In the genomic region with DNA sequence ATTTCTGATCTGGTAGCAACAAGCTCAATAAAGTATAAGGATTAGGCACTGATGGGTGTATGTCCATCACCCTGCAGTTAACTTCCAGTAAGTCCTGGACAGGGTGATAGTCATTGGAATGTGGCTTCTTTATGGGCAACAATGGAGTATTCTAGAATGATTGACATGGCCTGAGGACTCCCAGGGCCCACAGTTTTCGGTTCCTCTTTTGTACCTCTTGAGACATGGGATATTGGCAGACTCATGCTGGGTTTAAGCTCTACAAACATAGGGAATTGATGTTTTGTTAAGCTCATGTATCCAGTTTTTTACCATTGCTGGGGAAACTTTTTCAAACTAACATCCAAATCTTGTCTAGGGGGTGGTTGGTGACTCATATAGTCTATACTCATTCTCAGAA, we compare ENCODE assay signal across 32 mouse cellular contexts. TPM values are rescaled to one million over a fixed set of nuclear protein-coding genes. Genes with fewer than 3 reads are reported as not detected.
DNase-seq lines count a peak whose midpoint lies in the region; ATAC-seq and TF ChIP-seq lines count a peak whose summit lies in the region.
"Had no signal": no experiment of that assay in that cellular context is flagged by ENCODE, and none has a peak within 500 bp of the region (broad histone marks: within the 10 kb centered on the region; RNA-seq: fewer than 3 reads in every experiment).

No protein-coding gene starts in this region.

- H3K79me2 ChIP-seq in CH12.LX (replicated peaks; ENCODE audit: control insufficient read depth, extremely low read depth, insufficient read depth, poor library complexity, severe bottlenecking): no peaks in the 10 kb centered on the region

- 0 out of 2 replicates have a peak, but pooled peaks have one; percentile 29 for ATAC-seq in common myeloid progenitor, adult 5-6 weeks (replicated peaks; ENCODE audit: low read depth, poor library complexity, severe bottlenecking)
- peak; percentile 44; the same call in 1 of the 2 replicates for ATAC-seq in megakaryocyte progenitor cell, adult 5-6 weeks (replicated peaks; ENCODE audit: poor library complexity)
- ATAC-seq: activated CD4-positive, CD25-positive, alpha-beta regulatory T cell, adult 4 months; forebrain, embryonic 14.5 days; forebrain, postnatal 0 days; hindbrain, postnatal 0 days; inflammation-experienced regulatory T-cells, adult 6 months had no signal

- intact Hi-C loops in left cerebral cortex, postnatal 36 days (cut with DNase I): no loop called here

- H3K4me2 ChIP-seq in CH12.LX (ENCODE audit: insufficient read depth, low read depth, poor library complexity, severe bottlenecking): no peak overlapping the region
- H3K4me2 ChIP-seq: embryonic facial prominence, embryonic 12.5 days; embryonic facial prominence, embryonic 15.5 days; heart, embryonic 13.5 days; hindbrain, embryonic 14.5 days had no signal

- no peaks in the 10 kb centered on the region for H3K36me3 ChIP-seq in CH12.LX (replicated peaks in 1 of 2; ENCODE audit: control insufficient read depth in 1 of 2, insufficient read depth in 1 of 2, low read length in 1 of 2)
- H3K36me3 ChIP-seq: embryonic facial prominence, embryonic 12.5 days; embryonic facial prominence, embryonic 15.5 days; G1E; heart, embryonic 10.5 days; heart, embryonic 13.5 days had no signal

- TF ChIP-seq CTCF in CH12.LX (conservative IDR thresholded peaks at IDR 0.05 in 1 of 2, IDR thresholded peaks at IDR 0.05 in 1 of 2; ENCODE audit: low read depth in 2 of 2, low read length in 2 of 2): no peak

- no peak overlapping the region for H3K27ac ChIP-seq in CH12.LX (ENCODE audit: insufficient read depth, low read depth)
- H3K27ac ChIP-seq: embryonic facial prominence, embryonic 12.5 days; embryonic facial prominence, embryonic 15.5 days; heart, adult 2 months; heart, embryonic 10.5 days; heart, embryonic 13.5 days; hindbrain, embryonic 14.5 days; hindbrain, postnatal 0 days had no signal

- TF ChIP-seq POLR2A in CH12.LX (IDR thresholded peaks at IDR 0.05; ENCODE audit: low read depth, low read length): no peak

- peaks cover 24% of the 10 kb centered on the region for H3K9me3 ChIP-seq in CH12.LX (replicated peaks; ENCODE audit: low read length)
- H3K9me3 ChIP-seq: embryonic facial prominence, embryonic 15.5 days had no signal

- no peak for TF ChIP-seq RAD21 in CH12.LX (IDR thresholded peaks at IDR 0.05; ENCODE audit: low read depth, low read length)

- DNase-seq in A20 (ENCODE audit: low read depth, low spot score): peak; percentile 10
- DNase-seq in CH12.LX (ENCODE audit: extremely low read depth): no peak
- DNase-seq in thymus, postnatal 36 days: no peak
- DNase-seq in left cerebral cortex, postnatal 36 days (ENCODE audit: low spot score in 2 of 2): no peak
- DNase-seq in kidney, postnatal 14 days: no peak
- DNase-seq: adrenal gland, adult 8-10 months; adrenal gland, postnatal 25 days; cerebellum, adult 18-20 months; cerebellum, adult 9-10 months; cerebellum, postnatal 14 days; forebrain, postnatal 0 days; gastrocnemius, postnatal 25 days; heart, adult 2 months; heart, postnatal 14 days; heart, postnatal 4 days had no signal

- peaks cover 0 to 13% of the 10 kb centered on the region in 2 experiments; a peak in 2 of 4 replicates for H3K4me1 ChIP-seq in CH12.LX (ENCODE audit: control insufficient read depth in 1 of 2, insufficient read depth in 2 of 2)
- H3K4me1 ChIP-seq: embryonic facial prominence, embryonic 12.5 days; embryonic facial prominence, embryonic 15.5 days; heart, embryonic 10.5 days; heart, embryonic 13.5 days had no signal

- in situ Hi-C loops in CH12.LX (cut with MboI; ENCODE audit: low pct_ligation_motif_present, low pct_unique_long_range_greater_than_20kb, low sequenced_read_pairs): no loop called here

- H3K4me3 ChIP-seq in CH12.LX (replicated peaks in 1 of 3; ENCODE audit: low read depth in 2 of 3, low read length in 2 of 3, poor library complexity in 1 of 3): no peak overlapping the region
- H3K4me3 ChIP-seq: embryonic facial prominence, embryonic 12.5 days; embryonic facial prominence, embryonic 15.5 days; heart, adult 2 months; heart, embryonic 10.5 days; heart, embryonic 13.5 days had no signal

- no peaks in the 10 kb centered on the region for H3K27me3 ChIP-seq in CH12.LX (replicated peaks)
- H3K27me3 ChIP-seq: embryonic facial prominence, embryonic 12.5 days; embryonic facial prominence, embryonic 15.5 days; heart, embryonic 13.5 days had no signal

- no peak overlapping the region for H3K9ac ChIP-seq in CH12.LX (ENCODE audit: insufficient read depth, low read depth)
- H3K9ac ChIP-seq: embryonic facial prominence, embryonic 12.5 days; embryonic facial prominence, embryonic 15.5 days; forebrain, postnatal 0 days; heart, embryonic 13.5 days; hindbrain, embryonic 14.5 days had no signal

- dilution Hi-C loops in CH12.LX (cut with MboI; ENCODE audit: extremely low pct_ligation_motif_present, extremely low pct_unique_long_range_greater_than_20kb, low sequenced_read_pairs): no loop called here

- peak; percentile 42; the same call in 1 of the 2 replicates for TF ChIP-seq EP300 in CH12.LX (IDR thresholded peaks at IDR 0.05; ENCODE audit: low read length)

TF ChIP-seq in CH12.LX, 34 proteins besides CTCF, POLR2A, EP300 and RAD21:
- TF ChIP-seq KAT2A (IDR thresholded peaks at IDR 0.05; ENCODE audit: insufficient replicate concordance, low read length): no peak
- TF ChIP-seq IRF4 (IDR thresholded peaks at IDR 0.05; ENCODE audit: low read depth, low read length): peak; percentile 38; the same call in 1 of the 2 replicates

RNA-seq across cellular contexts. Expression of a gene that starts 3.9 kb away (rescaled TPM):
- total RNA-seq in CH12.LX (2012; rRNA removed) (0.34 TPM in 1 of 2 replicates, not detected in the other), CH12.LX (2014; rRNA removed) (0.16 and 0.28 TPM in 2 replicates)
- 0.45 and 0.60 TPM in 2 replicates for polyA plus RNA-seq in CH12.LX (2012; ENCODE audit: insufficient read length, low read depth)
- not detected in 2 replicates for total RNA-seq in common myeloid progenitor, adult 5-6 weeks (2017)
- total RNA-seq in megakaryocyte progenitor cell, adult 5-6 weeks (2015): not detected in 2 replicates
- not detected in 2 replicates for total RNA-seq in megakaryocyte progenitor cell, adult 5-6 weeks (2017)
- not detected for total RNA-seq in left cerebral cortex, postnatal 36 days (2021)
- total RNA-seq: adrenal gland, adult 8-10 months; adrenal gland, postnatal 25 days; forebrain, postnatal 0 days; gastrocnemius, adult 8-10 months; gastrocnemius, postnatal 25 days; heart, adult 2 months; heart, postnatal 14 days; heart, postnatal 4 days; hindbrain, postnatal 0 days had no signal
- polyA plus RNA-seq: activated CD4-positive, CD25-positive, alpha-beta regulatory T cell, adult 4 months; embryonic facial prominence, embryonic 12.5 days; embryonic facial prominence, embryonic 15.5 days; forebrain, embryonic 11.5 days; forebrain, embryonic 14.5 days; frontal cortex, adult 2 months; G1E; heart, adult 2 months; heart, embryonic 10.5 days; heart, embryonic 13.5 days; heart, embryonic 16.5 days; hindbrain, embryonic 11.5 days; inflammation-experienced regulatory T-cells, adult 6 months had no signal

RNA-seq across cellular contexts. Expression of a gene that starts 41.4 kb away (rescaled TPM):
- 0.08 TPM in 2 replicates for total RNA-seq in CH12.LX (2012; rRNA removed)
- 0.09 and 0.40 TPM in 2 replicates for total RNA-seq in CH12.LX (2014; rRNA removed)
- 0.44 and 0.53 TPM in 2 replicates for polyA plus RNA-seq in CH12.LX (2012; ENCODE audit: insufficient read length, low read depth)
- total RNA-seq in common myeloid progenitor, adult 5-6 weeks (2017): not detected in 2 replicates
- total RNA-seq in megakaryocyte progenitor cell, adult 5-6 weeks (2015): not detected in 2 replicates
- total RNA-seq in megakaryocyte progenitor cell, adult 5-6 weeks (2017): not detected in 2 replicates
- total RNA-seq in left cerebral cortex, postnatal 36 days (2021): not detected
- total RNA-seq: adrenal gland, postnatal 25 days; forebrain, postnatal 0 days; gastrocnemius, adult 8-10 months; gastrocnemius, postnatal 25 days; heart, adult 2 months; heart, postnatal 14 days; heart, postnatal 4 days; hindbrain, postnatal 0 days had no signal
- polyA plus RNA-seq: activated CD4-positive, CD25-positive, alpha-beta regulatory T cell, adult 4 months; embryonic facial prominence, embryonic 12.5 days; forebrain, embryonic 11.5 days; forebrain, embryonic 14.5 days; G1E; heart, adult 2 months; heart, embryonic 10.5 days; heart, embryonic 13.5 days; heart, embryonic 16.5 days; hindbrain, embryonic 11.5 days; hindbrain, embryonic 14.5 days; inflammation-experienced regulatory T-cells, adult 6 months had no signal
